Mouse (Mus musculus) central nervous system, embryonic 18 days (tissue): Measurements from ENCODE around the gene Setd5. TPM values are rescaled to one million over a fixed set of nuclear protein-coding genes. Genes with fewer than 3 reads are reported as not detected.

Experiments
- polyA plus RNA-seq: library from polyadenylated mRNA; depleted of rRNA; stranded (reverse); fragments of >200 nt; gene quantifications from 2 replicates; pipeline ENCODE4 v1.2.3, GENCODE M21; 2012; rRNA removed

The Setd5 gene
- 55.7 and 57.5 TPM in 2 replicates for polyA plus RNA-seq

GRCm38 (mm10) chr6:113076686-113077516, at the start of gene Setd5:
Setd5 (plus strand) TSS chr6:113077365.

GRCm38 (mm10) chr6:113046041-113046975, 30.9 kb upstream of the Setd5 start, which contains the start of gene Thumpd3:
Thumpd3 (plus strand) TSS chr6:113046225.

GRCm38 (mm10) chr6:113194841-113195595, 117.9 kb downstream of the Setd5 start, which contains the start of gene Lhfpl4:
Lhfpl4 (minus strand) TSS chr6:113195384.

Other genes with a start within 250 kb of the Setd5 start
- gene Srgap3, start 130.1 kb upstream of the Setd5 start, polyA plus RNA-seq: 82.4 and 92.0 TPM in 2 replicates
- gene Thumpd3, start 31.1 kb upstream of the Setd5 start, polyA plus RNA-seq: 32.0 and 33.5 TPM in 2 replicates
- gene Lhfpl4, start 118.0 kb downstream of the Setd5 start, polyA plus RNA-seq: 63.7 and 69.4 TPM in 2 replicates
- gene Mtmr14, start 160.5 kb downstream of the Setd5 start, polyA plus RNA-seq: 33.4 and 34.9 TPM in 2 replicates
- 3.1 and 9.4 TPM in 2 replicates for gene Cpne9, start 204.9 kb downstream of the Setd5 start, polyA plus RNA-seq
- 28.8 and 28.9 TPM in 2 replicates for gene Brpf1, start 229.8 kb downstream of the Setd5 start, polyA plus RNA-seq
- gene Ogg1, start 249.6 kb downstream of the Setd5 start, polyA plus RNA-seq: 14.3 and 16.3 TPM in 2 replicates